Mouse (Mus musculus) adrenal gland, postnatal 4 days (tissue): ENCODE results near the gene Dvl1. TPM values are rescaled to one million over a fixed set of nuclear protein-coding genes. Genes with fewer than 3 reads are reported as not detected.

Experiments used
- DNase-seq, 2 experiments: peaks; one replicate each; pipeline ENCODE4 v3.0.0; 2021 to 2022; ENCODE audit warnings: low spot score in 2 of 2, mixed read lengths in 2 of 2
- total RNA-seq, 2 experiments: library from RNA; stranded (reverse); gene quantifications; 2 replicates each; pipeline ENCODE4 v1.2.3; 2021

Gene Dvl1
- total RNA-seq, 2 experiments from 2014 or later: 53.5 to 53.8 TPM

DNA sequence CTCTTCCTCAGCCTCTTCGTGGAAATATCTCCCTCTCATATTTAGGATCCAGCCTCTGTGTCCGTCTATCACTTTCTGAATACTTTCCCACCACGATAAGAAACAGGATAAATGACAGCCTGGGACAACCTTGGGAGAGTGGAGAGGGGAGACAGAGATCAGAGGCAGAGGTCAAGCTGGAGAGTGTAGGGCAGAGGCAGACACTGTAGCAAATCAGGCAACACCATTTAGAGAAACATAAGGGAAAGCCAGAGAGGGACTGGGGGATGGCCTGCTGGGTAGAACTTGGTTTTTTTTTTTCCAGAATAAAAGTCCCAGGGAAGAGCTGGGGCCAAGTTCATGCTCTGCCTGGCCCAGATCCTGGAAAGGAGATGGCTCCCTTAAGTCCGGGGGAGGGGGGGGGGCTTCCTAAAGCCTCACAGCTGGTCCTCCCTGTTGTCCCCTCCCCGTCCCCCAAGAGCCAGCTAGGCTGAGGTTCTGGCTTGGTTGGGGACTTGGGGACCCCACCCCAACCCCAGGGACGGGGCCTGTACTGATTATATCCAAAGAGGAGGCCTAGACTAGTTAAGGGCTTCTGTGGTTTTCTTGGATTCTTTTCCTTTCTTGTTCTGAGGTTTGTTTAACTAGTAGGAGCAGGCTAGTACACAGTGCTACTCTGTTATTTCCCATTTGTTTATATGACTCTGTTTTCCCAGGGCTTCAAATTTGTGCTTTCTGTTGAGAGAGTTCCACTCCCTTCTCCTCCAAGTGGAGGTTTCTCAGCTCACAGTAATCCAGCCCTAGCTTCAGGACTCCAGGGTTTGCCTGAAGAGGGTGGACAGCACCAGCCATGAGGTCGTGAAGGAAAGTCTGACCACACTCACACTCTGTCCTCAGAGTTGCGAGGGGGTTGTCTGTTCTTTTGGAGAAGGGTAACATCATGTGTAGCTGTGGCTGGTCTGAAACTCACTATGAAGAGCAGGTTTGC, 8.7 kb upstream of the Dvl1 start:
- no peak for DNase-seq

DNA sequence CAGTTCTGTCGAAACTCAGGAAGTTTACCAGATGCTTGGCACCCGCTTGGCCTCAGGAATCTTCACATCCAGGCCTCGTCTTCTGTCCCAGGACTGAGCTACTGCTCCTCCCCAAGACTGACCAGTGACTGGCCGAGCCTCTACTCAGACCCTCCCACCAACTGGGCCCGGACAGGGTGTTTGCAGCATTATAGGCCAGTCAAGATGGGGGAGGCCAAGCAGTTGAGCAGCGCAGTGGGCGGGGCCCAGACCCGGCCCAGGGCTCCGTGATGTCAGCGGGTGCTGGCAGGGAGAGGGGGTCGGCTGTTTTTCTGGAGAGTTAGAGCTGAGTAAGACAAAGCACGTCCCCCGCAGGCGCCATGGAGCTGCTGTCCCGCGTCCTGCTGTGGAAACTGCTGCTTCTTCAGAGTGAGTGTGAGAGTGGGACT, 7.7 kb upstream of the Dvl1 start, which contains the start of gene Mxra8:
Gene Mxra8 (plus strand): TSS at position 198 of the 428 bp plus-strand sequence.
- DNase-seq: peak; percentile 64 to 65

DNA sequence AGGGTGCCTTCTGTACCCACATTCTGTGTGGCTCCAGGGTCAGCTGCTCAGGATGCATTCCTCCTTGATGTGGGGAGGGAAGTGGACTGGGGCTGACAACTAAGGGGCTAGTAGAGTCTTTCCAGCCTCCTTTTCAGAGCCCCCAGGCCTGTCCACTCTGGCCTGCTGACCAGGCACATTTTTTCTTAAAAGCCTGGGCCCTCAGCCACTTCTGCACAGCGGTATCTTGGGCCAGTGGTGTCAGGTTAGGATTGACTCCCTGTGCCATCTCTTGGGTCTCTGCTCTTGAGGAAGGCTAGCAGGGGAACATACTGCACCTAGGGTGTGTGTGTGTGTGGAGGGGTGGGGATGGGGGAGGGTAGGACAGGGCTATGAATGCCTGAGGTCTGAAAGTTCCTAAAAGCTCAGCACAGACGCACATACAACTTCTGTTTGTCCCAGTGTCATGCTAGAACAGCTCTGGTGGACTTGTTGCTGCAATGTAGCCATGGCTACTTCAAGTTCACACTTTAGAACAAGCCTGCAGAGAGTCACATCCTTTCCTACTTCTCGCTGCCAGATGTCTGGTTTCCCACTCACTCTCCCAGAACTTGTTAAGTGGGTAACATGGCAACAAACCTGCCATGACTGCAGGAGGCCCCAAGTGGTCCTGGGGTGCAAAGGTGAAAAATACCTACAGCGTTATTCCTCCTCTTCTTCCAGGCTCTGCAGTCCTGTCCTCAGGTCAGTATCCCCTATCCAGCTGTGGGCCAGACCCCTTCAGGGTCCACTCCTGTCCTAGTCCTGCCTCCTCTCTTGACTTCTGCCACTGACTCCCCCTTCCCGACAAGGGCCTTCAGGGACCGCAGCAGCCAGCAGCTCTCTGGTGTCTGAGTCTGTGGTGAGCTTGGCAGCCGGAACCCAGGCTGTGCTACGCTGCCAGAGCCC, 6.9 kb upstream of the Dvl1 start:
- no peak for DNase-seq

DNA sequence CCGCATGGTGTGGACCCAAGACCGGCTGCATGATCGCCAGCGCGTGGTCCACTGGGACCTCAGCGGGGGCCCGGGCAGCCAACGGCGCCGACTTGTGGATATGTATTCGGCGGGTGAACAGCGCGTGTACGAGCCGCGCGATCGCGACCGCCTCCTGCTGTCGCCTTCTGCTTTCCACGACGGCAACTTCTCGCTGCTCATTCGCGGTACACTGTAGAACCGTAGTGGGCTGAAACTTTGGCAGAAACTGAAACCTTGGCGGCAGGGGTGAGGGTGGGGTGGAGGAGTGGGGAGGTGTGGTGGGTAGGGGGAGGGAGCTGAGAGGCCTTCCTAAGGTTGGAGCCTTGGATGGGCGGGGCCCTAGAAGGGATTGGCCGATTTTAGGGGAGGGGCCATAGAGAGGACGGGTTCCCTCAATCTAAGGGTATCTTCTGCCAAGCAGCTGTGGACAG, 6.2 kb upstream of the Dvl1 start:
- DNase-seq: no peak

DNA sequence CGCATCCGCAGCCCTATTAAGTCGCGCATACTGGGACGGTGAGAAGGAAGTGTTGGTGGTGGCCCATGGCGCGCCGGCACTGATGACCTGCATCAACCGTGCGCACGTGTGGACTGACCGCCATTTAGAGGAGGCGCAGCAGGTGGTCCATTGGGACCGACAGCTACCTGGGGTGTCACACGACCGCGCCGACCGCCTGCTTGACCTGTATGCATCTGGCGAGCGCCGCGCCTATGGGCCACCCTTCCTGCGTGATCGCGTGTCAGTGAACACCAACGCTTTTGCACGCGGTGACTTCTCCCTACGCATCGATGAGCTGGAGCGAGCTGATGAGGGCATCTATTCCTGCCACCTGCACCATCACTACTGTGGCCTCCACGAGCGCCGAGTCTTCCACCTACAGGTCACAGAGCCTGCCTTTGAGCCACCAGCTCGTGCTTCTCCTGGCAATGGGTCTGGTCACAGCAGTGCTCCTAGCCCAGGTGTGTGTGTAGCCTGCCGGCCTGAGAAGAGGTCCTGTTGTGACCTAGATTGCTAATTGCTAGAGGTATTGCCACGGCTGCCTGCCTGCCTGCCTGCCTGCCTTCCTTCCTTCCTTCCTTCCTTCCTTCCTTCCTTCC, 5.4 kb upstream of the Dvl1 start:
- DNase-seq: no peak

DNA sequence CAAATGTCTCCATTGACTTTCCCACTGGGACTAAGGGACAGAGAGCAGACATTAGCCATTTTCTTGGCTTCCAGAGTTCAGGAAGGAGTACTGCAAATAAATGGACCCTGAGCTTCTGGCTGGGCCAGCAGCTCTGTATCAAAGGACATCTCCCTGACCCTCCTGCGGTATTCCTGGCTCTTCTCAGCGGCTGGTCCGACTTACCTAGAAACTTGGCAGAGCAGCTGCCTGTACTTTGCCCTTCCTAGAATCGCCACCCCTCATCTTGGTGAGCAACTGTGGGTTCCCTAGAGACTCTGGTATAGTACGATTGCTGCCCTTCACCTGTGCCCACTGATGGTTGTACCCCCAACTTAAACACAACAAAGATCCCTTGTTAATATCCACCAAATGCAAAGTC, 4.0 kb upstream of the Dvl1 start:
- DNase-seq: no peak

DNA sequence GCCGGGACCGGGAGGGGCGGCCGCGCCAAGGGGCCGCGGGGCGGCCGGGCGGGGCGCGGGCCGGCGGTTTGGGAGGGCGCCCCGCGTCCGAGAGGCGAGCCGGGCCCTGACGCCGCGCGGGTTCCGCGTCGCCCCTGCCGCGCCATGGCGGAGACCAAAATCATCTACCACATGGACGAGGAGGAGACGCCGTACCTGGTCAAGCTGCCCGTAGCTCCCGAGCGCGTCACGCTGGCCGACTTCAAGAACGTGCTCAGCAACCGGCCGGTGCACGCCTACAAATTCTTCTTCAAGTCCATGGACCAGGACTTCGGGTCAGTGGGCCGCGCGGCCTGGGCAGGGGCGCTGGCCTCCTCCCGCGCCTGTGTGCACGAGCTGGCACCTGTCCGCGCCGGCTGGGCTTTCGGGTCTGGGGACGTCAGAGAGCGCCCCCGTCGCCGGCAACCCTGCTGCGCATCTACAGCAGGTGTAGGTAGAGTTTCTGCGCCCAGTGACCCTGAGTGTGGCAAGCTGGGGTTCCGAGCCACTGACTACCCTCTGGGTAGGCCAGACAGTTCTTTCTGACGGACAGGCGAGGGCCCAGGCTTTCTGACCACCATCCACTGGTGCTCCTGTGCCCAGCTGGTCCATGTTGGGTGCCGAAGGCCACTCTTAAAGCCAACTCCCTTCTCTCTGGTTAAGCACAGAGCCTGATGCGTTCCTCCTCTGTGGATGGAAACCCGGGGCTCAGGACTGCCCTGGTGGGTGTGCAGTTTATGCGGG, 570 bp downstream of the Dvl1 start:
- DNase-seq: no peak

DNA sequence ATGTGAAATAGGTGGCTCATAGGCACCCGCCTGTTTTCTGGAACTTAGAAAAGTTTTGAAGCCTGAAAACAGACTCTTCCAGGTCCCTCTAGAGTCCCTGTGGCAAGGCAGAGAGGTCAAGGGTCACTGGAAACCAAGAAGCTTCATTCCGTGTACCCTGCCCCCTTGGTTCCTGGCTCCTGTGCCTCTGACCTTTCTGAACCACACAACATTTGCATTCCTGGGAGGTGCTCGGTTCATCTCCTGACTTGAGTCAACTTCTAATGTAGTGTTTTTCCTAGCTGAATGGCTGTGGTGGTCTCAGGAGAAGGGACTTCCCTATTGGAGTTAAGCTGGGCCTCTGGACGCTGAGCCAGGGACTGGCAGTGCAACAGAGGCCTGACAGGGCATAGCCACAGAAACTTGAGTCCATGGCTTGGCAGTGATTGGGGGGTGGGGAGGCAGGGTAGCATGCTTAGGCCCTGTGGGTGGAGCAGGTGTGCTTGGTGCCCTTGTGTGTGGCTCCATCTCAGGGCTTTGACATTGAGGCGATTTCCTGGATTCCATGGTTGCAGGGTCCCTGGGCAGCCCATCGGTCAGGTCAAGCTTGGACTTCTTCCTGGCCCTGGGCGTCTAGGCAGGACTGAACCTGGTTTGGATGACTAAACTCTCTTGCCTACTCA, 1.4 kb downstream of the Dvl1 start:
- peak in 1 of 2 experiments; percentile 2 for DNase-seq

DNA sequence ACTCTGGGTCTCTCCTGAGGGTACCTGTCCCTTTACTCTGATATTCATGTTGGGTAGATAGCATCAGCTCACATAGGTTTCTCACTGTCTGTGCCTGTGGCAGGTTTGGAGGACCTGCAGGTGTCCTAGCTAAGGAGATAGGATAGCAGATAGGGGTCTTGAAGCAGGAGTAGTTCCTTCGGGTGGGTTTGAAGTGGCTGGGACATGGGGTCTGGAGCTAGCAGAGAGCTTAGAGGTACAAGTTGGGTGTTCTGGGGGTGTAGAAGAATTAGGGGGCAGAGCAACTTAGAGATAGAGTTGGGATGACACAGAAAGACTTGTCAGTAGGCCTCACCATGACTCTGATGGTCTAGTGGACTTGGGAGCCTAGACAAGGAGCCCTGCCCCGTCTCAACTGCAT, 2.2 kb downstream of the Dvl1 start:
- DNase-seq: no peak

DNA sequence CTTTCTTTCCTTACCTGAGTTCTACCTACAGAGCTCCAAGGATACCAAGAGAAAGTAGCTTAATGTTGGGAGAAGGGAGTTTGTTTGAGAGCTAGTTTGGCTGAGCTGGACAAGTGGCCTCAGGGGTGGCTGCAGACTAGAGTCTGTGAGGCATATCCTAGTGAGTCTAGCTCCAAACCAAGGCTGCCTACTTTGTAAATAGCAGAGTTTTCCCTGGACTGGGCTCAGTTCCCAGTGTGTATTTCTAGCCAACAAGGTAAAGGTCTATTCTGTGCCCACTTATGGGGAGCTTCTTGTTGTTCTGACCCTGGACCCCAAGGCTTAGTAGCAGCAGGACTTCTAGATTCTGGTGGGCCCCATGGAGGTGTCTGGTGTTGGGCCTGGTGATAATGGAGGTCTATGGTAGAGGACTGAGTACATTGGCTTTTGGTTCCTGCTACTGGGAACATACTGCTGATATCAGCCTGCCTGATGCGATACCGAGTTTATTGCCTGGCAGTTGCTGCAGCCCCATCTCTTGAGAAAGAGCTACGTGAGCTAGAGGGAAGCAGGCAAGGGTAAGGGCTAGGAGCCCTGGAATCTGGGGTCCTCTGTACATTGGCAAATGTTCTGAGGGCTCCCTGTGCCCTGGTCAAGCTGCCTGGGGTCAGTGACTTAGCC, 2.7 kb downstream of the Dvl1 start:
- DNase-seq: no peak

DNA sequence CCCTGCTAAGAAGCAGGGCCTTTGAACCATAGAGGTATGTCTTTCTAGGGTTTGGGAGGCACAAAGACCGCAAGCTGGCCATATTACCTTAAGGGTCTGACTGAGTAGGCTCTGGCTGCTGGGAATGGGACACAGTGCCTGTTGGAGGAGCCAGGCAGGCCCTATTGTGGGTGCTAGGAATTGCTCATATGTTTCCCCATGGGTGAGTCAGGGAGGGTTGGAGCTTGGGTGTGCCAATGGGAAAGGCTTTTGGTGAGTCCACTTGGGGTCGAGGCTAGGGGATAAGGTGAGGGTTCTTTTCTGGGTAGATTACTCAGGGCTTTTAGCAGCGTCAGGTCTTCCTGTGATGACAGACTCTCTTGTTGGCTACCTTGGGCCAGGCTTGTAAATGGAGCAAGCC, 4.2 kb downstream of the Dvl1 start:
- no peak for DNase-seq

DNA sequence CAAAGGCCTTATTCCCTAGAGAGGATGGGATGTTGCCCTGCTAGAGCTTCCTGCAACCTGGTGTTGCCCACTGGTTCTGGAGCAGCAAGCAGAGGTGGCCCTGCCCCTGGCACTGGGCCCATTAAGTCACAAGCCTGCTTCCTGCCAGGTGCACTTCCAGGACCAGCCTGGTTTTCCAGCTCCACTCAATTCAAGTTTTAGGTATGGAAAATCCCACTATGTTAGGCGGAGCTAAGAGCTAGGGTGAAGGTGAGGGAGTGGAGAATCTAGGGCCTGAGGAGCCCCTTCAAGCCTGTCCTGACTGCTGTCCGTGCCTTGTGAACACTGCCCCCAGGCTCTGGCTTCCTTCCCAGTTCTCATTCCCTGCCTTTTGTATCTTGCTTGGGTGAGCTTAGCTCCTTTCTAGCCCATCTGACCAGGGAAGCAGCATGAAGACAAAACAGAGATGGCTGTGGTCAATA, 4.8 kb downstream of the Dvl1 start:
- no peak for DNase-seq

DNA sequence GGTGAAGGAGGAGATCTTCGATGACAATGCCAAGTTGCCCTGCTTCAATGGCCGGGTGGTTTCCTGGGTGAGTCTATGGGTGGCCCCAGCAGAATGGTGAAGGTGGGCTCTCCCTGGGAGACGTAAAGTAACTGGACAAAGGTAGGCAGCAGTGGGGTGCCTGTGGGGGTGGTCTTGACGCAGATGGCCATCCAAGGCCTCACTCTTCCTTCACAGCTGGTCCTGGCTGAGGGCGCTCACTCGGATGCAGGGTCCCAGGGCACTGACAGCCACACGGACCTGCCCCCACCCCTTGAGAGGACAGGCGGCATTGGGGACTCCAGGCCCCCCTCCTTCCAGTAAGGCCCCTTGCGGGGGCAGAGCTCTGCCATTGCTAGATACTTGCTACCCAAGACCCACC, 6.2 kb downstream of the Dvl1 start:
- no peak for DNase-seq

DNA sequence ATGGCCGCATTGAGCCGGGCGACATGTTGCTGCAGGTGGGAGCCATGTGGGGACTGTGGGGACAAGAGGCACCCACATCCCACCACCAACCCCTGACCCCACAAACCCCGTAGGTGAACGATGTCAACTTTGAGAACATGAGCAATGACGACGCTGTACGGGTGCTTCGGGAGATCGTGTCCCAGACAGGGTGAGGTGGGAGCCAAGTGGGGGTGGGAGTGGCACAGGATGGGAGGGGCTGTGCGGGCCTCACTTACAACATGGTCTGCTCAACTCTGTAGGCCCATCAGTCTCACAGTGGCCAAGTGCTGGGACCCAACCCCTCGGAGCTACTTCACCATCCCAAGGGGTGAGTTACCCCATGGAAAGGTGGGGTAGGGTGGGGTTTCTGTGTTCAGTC, 7.8 kb downstream of the Dvl1 start:
- DNase-seq: no peak

DNA sequence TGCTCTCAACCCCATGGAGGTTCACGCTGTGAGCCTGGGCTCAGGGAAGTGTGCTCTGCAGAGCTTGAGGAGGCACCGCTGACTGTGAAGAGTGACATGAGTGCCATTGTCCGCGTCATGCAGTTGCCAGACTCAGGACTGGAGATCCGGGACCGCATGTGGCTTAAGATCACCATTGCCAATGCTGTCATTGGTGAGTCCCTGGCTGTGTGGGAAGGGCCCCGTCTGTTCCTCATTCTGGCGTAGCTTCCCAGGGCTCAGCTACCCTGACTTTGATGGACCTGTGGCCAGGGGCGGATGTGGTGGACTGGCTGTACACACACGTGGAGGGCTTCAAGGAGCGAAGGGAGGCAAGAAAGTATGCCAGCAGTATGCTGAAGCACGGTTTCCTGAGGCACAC, 8.9 kb downstream of the Dvl1 start:
- DNase-seq: no peak

DNA sequence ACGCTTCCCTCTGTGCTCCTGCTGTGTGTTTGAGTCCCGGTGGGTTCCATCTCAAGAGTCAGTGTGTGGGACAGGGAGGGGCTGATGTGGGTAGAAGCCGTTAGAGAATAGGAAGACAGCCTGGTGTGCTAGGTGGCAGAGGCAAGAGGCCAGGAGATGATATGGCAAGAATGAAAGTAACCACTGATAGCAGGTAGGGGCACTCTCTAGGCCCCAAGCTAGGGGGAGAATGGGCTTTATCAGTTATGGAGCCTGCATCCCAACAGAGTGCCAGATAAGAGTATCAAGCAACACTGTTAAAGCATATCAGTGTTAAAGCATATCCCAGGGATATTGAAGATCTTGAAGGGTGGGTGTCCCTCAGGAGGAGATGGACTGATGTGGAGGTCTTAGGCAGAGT, 9.7 kb downstream of the Dvl1 start:
- no peak for DNase-seq

DNA sequence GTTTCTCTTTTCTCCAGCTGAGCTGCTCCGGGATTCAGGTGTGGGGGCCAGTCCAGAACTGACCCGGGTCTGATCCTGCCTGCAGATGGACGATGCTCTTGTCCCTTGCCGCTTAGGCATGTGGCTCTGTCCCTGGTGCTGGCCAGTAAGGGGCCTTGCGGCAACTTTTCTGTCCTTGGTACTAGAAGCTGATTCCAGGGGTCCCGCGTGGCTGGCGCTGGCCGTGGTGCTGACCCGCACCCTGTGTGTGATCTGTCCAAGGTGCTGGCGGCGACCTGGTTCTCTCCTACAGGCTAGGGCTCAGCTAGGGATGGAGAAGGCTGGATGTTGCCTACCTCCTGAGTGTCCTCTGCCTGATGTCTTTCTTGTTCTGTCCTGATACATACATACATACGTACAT, 12.1 kb downstream of the Dvl1 start:
- peak; percentile 46 to 49 for DNase-seq

DNA sequence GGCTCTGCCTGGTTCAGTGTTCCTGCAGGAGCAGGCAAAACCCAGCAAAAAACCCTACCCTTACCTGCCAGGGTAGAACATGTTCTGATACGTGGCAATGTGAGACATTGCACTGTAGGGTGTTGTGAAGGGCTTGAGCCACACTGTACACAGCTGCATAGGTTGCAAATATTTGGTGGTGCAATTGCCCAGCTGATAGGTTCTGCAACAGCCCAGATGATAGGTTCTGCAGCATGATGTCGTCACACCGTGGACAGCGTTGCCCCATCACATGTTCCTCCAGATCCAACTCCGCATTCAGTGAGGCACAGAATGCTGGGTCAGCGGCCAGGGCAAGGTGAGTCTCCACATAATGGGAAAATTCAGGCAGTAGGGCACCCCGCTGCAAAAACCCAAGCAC, 14.6 kb downstream of the Dvl1 start:
- DNase-seq: no peak

DNA sequence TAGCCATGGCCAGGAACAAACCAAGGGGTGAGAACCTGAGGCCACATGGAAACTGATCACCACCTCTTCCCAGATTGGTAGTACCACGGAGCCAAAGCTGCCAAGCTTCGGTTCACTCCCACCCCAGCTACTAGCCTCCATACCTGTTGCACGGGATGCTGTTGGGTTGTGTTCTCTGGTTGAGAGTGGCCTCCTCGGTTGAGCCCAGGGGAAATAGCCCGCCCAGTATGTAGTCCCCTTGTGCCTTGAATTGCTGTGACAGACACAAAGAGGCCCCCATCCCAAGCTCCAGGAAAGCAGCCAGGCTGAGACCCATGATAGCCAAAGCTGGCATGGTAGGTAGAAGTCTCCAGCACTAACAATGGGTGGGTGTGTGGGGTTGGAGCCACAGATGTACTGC, 15.8 kb downstream of the Dvl1 start, which contains the start of gene Tas1r3:
Gene Tas1r3 (minus strand): TSS at position 362 of the 400 bp plus-strand sequence.
- DNase-seq: no peak
